Mouse (Mus musculus) heart, adult 8-10 months (tissue): ENCODE results near the gene Zfp775. TPM values are rescaled to one million over a fixed set of nuclear protein-coding genes. Genes with fewer than 3 reads are reported as not detected.
A peak's percentile ranks its signal among the peaks of the same experiment; 100 is the strongest.
"Not testable (repeated sequence)": the region's sequence is repeated elsewhere in the genome, so short reads cannot be mapped to it uniquely, and the experiment has no call there.

Experiments used
- DNase-seq: peaks from one replicate; pipeline ENCODE4 v3.0.0; 2022; ENCODE audit warnings: low spot score
- total RNA-seq, 4 experiments: library from RNA; stranded (reverse); gene quantifications; 2 replicates each; pipeline ENCODE4 v1.2.4; 2022

The Zfp775 gene
- total RNA-seq, 4 experiments from 2014 or later = 12.9 to 15.5 (median 14.1) TPM

DNA sequence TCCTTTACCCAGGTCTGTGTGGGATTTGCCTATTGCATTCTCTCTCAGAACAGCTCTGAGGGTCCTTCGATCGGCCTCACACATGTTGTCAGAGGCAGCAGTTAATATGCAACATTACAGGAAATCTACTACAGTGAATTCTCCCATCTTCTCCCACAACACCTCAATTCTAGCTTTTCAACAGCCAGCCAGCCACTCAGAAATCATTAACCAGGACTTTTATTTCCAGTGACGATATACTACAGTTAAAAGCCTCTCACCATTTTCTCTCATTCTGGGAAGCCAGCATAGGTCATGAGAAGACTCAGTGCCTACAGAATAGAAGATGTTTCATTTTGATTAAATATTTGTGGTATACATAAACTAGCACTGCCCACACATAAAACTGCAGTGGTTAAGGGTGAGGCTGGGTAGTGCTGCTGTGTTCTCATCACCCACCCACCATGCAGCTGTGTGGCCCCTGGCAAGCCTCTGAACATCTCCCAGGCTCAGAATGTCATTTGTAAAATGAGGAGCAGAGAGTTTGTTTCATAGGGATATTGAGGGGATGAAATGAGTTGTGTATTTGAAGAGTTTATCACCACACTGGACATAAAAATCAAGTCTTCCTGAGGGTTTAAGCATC is 10.5 kb upstream of the Zfp775 start:
- no peak for DNase-seq

DNA sequence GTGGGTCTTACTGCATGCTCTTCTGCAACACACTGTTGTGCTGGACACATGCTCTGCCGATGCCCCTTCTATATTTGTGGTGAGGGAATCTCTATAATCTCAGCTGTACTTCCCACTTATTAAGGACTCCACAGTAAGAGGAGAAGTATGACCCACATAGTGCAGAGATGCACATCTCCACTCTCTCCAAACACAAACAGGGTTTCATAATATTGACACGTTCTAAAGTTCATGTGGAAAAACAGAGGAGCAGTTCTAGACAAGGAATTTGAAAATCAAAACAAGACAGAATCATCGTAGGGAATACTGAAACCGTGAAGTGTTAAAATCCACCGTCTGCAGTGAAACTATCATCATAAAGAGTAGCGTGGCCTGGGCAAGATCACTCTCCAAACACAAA is 10.0 kb upstream of the Zfp775 start:
- DNase-seq = no peak

DNA sequence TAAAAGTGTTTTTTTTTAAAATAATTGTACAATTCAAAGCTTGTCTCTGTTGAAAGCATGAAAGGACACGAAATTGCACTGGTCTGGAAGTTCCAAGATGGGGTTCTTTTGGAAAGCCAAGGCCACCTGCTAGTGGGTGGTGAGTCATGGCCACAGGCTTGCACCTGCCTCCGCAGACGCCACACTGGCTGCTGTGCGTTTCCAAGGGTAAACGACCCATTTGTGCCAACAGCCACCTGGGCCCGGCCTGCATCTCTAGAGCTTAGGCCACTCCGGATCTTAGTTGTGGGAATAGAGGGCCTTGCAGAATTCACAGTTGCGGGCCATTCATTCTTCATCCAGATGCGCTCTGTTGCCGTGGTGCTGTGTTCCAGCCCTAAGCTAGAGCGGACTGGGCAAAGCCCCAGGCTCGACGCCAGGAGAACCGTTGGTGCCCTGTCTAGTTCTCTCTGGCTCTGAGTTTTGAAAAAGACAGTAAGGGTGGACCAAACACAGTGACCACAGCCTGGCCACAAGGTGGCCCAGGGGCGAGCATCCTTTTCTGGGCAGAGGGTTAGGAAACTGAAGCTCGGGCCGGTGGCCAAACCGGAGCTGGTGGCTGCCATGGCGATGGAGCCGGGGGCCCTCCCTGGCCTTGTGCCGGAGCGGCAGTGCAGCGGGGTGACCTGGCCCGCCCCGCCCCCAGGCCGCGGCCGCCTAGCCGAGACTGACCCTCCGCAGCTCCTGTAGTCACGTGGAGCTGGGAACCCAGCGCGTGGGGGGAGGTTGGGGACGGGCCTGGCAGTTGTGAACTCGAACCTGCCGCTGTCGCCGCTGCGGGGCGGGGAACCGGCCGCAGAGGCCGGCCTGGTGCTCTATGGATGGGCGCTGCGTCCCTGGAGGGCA is 8.5 kb upstream of the Zfp775 start, which contains the start of the genes Repin1 and Gm44965:
Gene Repin1 (plus strand): TSS at position 726 of the 885 bp plus-strand sequence.
Gene Gm44965 (plus strand): TSS at position 784 of the 885 bp plus-strand sequence.
- peak; percentile 93 for DNase-seq

DNA sequence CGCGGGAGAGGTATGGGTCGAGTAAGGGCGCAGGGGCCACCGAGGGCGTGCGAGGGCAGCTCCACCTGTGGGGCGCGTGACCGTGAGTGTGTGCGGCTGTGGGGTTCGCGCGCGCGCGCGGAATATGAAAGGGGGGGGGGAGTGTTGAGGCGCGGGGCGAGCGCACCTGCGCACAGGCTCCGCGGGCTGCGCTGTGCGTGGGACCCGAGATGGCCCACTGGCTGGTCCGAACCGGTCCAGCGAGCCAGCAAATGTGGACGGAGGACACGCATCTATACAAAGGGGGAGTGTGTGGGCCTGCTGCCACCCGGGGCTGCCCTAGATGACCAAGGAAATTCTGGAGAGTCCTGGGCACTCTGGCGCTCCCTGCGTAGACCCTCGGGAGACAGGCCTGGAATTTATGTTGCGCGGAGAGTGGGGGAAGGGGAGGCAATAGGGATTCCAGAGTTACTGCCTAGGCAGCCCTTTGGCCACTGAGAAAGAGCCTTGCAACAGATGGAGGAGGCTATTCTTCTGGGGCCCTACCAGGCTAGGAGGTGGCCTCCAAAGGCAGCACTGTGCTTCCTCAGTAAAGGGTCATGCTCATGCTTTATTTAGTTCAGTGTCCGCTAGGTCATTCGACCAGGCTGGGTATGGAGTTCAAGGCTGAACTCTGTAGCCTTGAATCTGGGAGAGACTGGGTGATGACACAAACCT is 7.7 kb upstream of the Zfp775 start:
- peak; percentile 32 for DNase-seq

DNA sequence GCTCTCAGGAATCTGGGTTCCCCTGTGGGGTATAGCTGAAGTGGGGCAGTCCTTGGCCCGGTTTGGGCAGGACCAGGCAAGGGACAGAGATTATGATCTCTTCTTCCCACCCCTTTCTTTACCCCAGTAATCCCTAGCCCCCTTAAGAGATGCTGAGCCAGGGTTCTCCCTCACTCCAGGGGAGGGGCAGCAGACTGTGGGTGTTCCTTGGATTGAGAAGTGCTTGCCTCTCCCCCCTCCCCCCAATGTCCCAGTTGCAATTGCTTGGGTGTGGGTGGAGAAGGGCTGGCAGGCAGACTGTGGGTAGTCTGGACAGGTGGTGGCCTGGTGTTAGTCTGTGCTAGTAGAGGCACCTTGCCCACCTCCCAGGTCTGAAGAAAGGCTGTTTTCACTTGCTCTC is 6.6 kb upstream of the Zfp775 start:
- no peak for DNase-seq

DNA sequence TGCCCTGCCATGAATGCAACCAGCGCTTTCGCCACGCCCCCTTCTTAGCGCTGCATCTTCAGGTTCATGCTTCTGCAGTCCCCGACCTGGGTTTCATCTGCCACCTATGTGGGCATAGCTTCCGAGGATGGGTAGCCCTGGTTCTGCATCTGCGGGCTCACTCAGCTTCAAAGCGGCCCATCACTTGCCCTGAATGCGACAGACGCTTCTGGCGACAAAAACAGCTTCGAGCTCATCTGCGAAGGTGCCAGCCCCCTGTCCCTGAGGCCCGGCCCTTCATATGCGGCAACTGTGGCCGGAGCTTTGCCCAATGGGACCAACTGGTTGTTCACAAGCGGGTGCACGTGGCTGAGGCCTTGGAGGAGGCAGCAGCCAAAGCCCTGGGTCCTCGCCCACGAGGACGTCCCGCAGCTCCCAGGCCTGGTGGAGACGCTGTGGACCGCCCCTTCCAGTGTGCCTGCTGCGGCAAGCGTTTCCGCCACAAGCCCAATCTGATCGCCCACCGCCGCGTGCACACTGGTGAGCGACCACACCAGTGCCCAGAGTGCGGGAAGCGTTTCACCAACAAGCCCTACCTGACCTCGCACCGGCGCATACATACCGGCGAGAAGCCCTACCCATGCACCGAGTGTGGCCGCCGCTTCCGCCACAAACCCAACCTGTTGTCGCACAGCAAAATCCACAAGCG is 5.2 kb upstream of the Zfp775 start:
- DNase-seq = no peak

DNA sequence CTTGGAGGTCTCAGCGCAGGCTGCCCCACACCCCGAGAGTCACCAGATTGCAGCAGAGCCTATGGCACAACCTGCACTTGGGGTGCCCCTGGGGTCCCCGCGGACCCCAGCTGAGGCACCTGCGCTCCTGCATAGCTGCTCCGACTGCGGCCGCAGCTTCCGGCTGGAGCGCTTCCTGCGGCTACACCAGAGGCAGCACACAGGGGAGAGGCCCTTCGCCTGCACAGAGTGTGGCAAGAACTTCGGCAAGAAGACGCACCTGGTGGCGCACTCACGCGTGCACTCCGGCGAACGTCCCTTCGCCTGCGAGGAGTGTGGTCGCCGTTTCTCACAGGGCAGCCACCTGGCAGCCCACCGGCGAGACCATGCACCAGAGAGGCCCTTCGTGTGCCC is 4.6 kb upstream of the Zfp775 start:
- DNase-seq = no peak

DNA sequence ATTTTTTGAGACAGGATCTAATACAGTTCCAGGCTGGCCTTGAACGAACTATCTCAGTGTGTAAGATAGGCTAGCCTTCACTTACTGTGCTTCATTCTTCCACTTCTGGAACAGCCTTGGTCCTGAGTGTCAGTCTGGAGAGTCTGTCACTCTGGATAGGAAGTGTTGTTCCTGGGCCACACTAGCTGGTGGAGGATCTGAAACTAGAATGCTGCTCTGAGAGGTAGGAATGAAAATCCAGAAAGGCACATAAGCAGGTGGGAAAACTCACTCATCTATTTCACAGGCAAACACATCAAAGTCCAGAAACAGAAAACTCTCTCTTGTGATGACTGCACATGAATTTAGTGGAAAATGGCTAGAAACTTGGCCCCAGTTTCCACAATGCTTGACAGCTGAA is 1.3 kb upstream of the Zfp775 start:
- no peak for DNase-seq

DNA sequence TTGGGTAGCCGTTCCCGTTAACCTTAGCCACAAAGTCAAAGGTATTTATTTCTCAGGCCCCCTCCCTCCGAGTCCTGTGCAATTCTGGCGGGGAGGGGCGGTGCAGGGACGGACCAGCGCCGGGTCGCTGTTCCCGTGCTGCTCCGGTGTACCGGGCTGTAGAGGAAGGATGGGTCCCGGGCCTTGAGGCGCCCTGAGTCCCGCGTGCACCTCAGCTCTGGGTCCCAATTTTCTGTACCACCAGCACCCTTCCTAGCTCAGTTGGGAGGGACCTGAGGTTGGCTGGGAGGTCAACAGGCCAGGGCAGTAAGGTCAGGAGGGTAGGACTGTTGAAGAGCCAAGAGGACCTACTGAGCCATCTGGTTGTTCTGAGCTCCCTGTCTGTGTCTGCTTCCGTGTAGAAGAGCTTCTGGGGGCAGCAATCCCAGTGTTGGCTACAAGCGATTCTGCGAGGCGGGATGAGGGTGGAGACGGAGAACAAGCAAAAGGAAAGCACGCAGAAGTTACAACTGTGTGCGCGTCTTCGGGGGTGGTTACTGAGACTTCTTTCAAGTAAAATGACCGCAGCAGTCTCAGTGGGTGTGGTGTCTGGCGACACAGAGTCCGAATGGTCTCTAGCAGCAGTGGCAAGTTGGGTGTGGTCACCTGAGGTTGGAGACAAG is 348 bp downstream of the Zfp775 start:
- DNase-seq = no peak

DNA sequence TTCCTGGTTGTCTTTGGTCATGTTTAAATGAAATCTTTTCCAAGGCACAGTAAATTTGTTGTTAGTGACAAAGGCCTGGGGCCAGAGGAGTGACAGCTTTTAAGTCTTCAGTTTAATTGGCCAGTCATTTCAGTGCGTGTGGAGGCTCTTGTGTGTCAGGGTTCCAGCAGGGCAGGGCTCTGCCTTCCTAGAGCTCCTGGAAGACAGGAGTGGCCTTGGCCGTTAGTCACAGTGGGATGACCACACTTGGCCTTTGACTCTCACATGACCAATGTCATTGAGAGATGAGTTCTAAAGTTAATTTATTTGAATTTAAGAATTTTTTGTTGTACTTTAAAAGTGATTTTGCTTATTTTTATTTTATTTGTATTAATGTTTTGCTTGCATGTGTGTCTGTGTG is 6.3 kb downstream of the Zfp775 start:
- DNase-seq = no peak

DNA sequence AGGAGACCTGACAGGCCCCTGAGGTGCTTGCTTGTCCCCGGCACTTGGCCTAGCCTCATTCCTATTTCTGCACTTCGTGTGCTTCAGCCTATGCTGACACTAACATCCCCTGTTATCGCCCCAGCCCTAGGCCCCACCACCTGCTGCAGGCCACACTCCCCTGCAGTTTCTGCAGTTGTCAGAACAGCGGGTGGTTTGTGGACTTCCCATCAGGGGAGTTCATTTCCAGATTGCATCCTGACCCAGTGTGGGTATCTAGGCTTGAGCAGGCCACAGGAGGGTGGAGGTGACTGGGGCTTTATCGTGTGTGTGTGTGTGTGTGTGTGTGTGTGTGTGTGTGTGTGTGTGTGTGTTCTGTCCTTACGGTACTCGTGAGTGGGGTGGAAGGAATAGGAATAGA is 7.6 kb downstream of the Zfp775 start:
- no peak for DNase-seq

DNA sequence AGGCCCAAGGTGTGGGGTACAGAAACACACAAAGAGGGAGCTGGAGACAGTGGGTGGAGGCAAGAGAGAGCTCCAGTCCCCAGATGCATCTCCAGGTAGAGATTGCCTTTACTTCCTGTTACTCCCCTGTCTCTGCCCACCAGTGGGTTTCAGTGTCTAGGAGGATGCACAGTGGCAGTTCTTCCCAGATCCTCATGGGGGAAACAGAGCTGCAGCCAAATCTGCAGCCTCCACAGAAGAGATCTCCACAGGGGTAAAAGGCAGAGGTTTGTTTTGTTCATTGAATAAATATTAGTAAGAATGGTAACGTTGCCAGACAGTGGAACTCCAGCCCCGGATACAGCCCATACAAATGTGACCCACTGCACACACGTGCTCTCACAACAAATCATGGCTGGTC is 8.8 kb downstream of the Zfp775 start:
- no peak for DNase-seq

DNA sequence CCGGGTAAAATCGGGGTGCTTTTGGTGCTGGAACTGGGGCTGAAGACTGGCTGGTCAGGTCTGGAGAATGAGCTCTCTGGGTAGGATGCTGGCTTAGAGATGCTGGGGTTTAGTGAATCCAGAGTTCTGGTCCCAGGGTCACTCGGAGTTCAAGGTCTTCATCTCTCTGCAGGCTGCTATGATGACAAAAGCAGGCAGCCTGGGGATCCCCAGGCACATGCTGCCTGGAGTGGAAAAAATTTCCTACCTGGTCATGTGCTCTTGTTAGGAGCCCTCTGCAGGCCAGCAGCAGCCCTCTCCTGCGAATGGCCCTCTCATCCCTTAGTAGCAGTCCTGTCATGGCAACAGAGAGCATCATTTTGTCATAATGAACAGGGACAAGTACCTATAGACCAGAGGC is 11.6 kb downstream of the Zfp775 start:
- no peak for DNase-seq

DNA sequence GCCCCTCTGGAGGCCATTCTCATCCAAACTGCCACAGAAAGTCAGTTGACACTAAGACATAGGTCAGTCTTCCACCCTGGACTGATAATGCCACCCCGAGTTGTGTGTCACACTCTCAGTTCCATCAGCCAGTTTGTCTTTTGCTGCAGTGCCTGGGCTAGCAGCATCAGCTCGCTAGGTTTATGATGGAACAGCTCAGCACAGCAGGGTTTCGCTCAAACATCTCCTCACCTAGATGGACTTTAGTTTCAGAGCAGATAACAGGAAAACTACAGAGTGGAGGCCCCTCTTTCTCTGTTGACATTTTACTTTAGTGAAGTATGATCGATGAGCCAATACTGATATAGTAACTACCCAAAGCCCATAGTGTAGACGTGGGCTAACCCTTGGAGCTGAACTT is 12.9 kb downstream of the Zfp775 start:
- no peak for DNase-seq

DNA sequence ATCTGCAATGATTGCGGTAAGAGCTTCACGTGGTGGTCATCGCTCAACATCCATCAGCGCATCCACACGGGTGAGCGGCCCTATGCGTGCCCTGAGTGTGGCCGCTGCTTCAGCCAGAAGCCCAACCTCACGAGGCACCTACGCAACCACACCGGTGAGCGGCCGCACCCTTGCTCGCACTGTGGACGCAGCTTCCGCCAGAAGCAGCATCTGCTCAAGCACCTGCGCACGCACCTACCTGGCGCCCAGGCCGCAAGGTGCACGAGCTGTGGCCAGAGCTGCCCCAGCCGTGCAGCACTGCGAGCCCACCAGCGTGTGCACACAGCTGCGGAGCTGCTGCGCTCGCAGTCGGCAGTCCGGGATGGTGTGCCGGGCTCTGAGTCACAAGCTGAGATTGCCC is 18.2 kb downstream of the Zfp775 start:
- DNase-seq = no peak

DNA sequence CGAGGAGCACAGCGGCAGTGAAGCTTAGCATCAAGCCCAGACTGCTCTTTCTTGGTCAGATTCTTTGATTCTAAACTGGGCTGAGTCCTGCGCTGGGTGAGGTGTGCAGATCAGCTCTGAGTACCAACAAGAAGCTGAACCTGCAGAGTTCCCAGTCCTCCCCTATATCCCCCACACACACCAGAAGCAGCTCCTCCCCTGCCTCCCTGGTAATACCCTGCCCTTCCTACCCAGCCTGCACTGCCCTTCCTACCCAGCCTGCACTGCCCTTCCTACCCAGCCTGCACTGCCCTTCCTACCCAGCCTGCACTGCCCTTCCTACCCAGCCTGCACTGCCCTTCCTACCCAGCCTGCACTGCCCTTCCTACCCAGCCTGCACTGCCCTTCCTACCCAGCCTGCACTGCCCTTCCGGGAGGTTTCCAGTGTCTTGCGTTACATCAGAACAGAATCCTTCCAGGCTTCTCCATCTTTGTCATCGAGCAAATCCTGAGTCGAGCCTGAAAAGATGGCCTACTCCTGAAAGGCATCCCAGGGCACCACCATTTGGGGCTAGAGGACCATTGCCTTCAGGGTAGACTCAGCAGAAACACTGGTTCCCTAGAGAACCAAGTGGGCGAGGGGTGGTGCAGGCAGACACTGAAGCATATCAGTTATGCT is 20.5 kb downstream of the Zfp775 start:
- not testable (repeated sequence) for DNase-seq

DNA sequence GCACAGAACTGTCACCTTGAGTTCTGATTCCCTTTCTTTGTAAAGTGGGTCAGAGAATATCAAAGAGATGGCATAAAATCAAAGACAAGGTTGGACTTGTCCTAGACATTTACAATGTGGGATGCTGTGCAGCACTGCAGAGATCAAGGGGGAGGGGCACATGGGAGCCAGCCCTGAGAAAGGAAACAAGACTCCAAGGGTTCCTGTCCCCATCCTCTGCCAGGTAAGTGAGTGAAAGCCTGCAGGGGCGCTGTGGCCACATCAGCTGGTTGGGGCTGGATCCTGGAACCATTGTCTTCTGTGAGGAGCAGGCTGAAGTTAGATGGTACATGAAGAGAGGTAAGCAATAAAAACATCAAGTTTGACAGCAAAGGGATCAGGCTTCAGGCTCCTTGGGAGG is 21.6 kb downstream of the Zfp775 start:
- no peak for DNase-seq

DNA sequence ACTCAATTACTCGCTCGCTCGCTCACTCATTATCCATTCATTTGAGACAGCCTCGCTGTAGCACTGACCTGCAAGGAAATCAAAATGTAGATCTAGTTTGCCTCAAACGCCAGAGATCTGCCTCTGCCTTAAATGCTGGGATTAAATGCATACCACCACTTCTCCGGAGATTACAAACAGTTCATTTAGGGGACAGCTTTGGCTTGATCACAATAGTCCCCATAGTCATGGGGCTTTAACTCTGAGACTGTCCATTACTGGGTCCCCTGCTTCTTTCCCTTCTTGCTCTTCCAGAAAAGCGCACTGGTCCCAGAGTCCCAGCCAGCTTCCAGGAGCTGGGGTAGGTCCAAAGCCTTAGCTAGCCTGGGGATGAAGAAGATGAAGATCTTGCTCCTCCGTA is 24.6 kb downstream of the Zfp775 start, which contains the start of gene AI854703:
Gene AI854703 (plus strand): TSS at position 301 of the 400 bp plus-strand sequence.
- DNase-seq = no peak

DNA sequence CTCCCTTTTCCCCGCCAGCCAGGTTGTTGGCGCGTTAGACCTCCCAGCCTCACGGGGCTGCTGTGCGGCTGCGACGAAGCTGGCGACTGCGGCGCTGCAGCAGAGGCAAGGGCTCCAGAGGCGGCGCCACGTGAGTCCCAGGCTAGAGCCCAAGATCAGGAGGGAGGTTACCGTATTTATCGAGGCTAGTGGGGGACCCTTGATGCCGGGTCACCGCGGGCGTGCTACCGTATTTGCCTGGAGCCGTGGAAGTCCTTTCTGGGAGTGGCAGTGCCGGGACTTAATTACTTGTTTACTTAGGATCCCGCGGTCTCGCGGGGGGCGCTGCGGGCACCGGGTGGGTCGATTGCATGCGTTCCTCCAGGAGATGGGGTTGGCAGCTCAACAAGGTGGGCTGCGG is 25.1 kb downstream of the Zfp775 start:
- peak; percentile 29 for DNase-seq

DNA sequence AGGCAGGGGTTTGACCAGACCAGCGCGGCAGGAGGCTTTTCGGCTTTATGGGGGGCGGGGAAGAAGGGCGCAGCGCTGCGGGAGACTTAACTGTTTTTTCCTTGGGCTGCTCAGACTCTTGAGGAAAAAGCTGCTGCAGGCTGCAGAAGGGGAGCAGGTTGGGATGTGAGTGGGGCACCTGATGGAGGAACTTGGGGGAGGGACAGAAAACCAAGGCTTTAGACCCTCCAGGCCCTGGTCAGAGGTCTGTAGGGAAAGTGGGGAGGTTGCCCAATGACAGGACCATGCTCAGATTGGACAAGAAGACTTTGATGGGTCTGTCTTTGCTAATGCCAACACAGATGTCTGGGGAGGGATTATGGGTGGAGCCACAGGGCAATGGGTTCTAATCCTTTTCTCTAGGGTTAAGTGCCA is 25.7 kb downstream of the Zfp775 start:
- DNase-seq = no peak

DNA sequence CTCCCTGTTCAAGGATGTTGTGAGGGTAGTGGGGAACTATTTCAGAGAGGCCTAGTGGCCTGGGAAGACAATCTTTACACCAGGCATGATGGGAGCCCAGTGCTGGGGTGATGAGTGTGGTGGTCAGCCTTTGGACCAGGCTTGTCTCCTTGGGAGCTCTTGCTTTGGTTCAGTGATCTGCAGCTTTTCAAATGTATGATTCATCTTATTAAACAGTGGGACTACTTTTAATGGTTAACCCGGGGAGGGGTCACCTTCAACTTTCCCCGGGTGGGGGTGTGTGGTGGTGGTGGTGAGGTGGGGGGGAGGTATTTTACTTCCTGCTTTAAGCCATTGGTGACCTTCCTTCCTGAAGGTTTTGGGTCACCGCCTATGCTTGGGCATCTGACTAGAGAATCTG is 26.5 kb downstream of the Zfp775 start:
- no peak for DNase-seq
